Mouse (Mus musculus) ES-E14 (cell line): ENCODE data around the gene Hoxa13.

Source experiments
- HCFC1 ChIP-seq: IDR thresholded peaks from 2 replicates; pipeline ENCODE4 v1.6.1; 2012; ENCODE audit warnings: low read length, inconsistent platforms, borderline replicate concordance; ENCODE audit not compliant: insufficient read depth
- MAFK ChIP-seq: IDR thresholded peaks from 2 replicates; pipeline ENCODE4 v1.6.1; 2014; ENCODE audit warnings: mild to moderate bottlenecking, low read depth, low read length, inconsistent platforms; ENCODE audit not compliant: insufficient read depth

DNA sequence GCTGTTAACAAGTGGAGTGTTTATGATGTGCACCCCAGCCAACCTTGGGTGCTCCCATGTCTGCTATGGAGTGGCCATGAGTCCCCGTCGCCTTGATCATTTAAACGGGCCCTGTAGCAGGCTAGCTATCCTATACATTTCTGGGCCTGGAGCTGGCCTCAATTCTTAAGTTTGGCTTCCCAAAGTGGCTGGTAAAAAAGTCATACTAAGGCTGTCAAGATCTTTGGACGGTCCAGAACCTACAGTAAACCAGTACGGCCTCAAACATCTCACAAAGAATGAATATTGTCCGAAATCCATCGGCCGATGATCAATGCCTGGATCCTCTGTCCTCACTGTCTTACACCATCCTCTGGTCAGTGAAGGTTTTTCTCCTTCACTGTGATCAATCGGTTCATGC, 25.4 kb downstream of the Hoxa13 start:
- TF ChIP-seq HCFC1 (no peak), MAFK (no peak)
